Mouse (Mus musculus) intestine, embryonic 16.5 days (tissue): ENCODE measurements around the gene Snx32. TPM values are rescaled to one million over a fixed set of nuclear protein-coding genes. Genes with fewer than 3 reads are reported as not detected.

Experiments
- ATAC-seq: fragments of 200-750 bp; cut with Nextera tagmentation; 2 replicates; pipeline ENCODE4 v1.8.0; 2017; ENCODE audit warnings: moderate TSS enrichment, moderate library complexity
- H3K27ac ChIP-seq: fragments of 300-500 bp; sonication (generic); 2 replicates; pipeline ENCODE4 v1.5.1; 2014; ENCODE audit warnings: mild to moderate bottlenecking, low read length
- H3K27me3 ChIP-seq: fragments of 300-500 bp; sonication (generic); replicated peaks from 2 replicates; pipeline ENCODE4 v1.6.1; 2014; ENCODE audit warnings: low read length, control low read depth, mixed read lengths; ENCODE audit not compliant: control insufficient read depth, insufficient read depth
- H3K36me3 ChIP-seq: fragments of 300-500 bp; sonication (generic); 2 replicates; pipeline ENCODE4 v1.6.1; 2014; ENCODE audit warnings: low read length, control low read depth; ENCODE audit not compliant: control insufficient read depth, insufficient read depth
- H3K4me1 ChIP-seq: fragments of 300-500 bp; sonication (generic); 2 replicates; pipeline ENCODE4 v1.6.1; 2014; ENCODE audit warnings: low read length, control low read depth, mixed read lengths; ENCODE audit not compliant: control insufficient read depth, insufficient read depth
- H3K4me2 ChIP-seq: fragments of 300-500 bp; sonication (generic); 2 replicates; pipeline ENCODE4 v1.6.1; 2014; ENCODE audit warnings: low read depth, low read length, control low read depth
- H3K4me3 ChIP-seq: fragments of 300-500 bp; sonication (generic); 2 replicates; pipeline ENCODE4 v1.5.1; 2014; ENCODE audit warnings: mild to moderate bottlenecking, low read length
- H3K9ac ChIP-seq: fragments of 300-500 bp; sonication (generic); 2 replicates; pipeline ENCODE4 v1.6.1; 2014; ENCODE audit warnings: low read depth, low read length
- H3K9me3 ChIP-seq: fragments of 300-500 bp; sonication (generic); 2 replicates; pipeline ENCODE4 v1.6.1; 2016; ENCODE audit warnings: low read length, control low read depth; ENCODE audit not compliant: control insufficient read depth
- WGBS: fragments of 180-500 bp; shearing (Covaris S2); extraction: QIAGEN DNeasy Blood & Tissue Kit; methylation state at CpG from one replicate; pipeline ENCODE4 v1.1.7; 2014; 5-methylcytosine and 5-hydroxymethylcytosine counted together
- polyA plus RNA-seq: library from polyadenylated mRNA; unstranded; fragments of >200 nt; fragmentation: Nextera tagmentation; extraction: Ambion mirVana; gene quantifications from 2 replicates; pipeline ENCODE4 v1.2.1, GENCODE M21; 2015

Snx32 gene
- polyA plus RNA-seq, 1 experiment from 2014 or later: 6.9 TPM

GRCm38 (mm10) chr19:5444954-5445353 lies 65.4 kb downstream of the Snx32 start:
- peaks cover 23% of the 10 kb centered on the region for H3K27me3 ChIP-seq
- 24% methylated on average over 7 of the region's 7 CpGs for WGBS
- no peaks in the 10 kb centered on the region for H3K9me3 ChIP-seq
- ATAC-seq: no peak
- no peaks in the 10 kb centered on the region for H3K36me3 ChIP-seq
- no peak overlapping the region for H3K9ac ChIP-seq
- peaks cover 10% of the 10 kb centered on the region; the same call in 1 of the 2 replicates for H3K4me1 ChIP-seq
- H3K4me2 ChIP-seq: no peak overlapping the region
- no peak overlapping the region for H3K4me3 ChIP-seq
- H3K27ac ChIP-seq: no peak overlapping the region

DNA sequence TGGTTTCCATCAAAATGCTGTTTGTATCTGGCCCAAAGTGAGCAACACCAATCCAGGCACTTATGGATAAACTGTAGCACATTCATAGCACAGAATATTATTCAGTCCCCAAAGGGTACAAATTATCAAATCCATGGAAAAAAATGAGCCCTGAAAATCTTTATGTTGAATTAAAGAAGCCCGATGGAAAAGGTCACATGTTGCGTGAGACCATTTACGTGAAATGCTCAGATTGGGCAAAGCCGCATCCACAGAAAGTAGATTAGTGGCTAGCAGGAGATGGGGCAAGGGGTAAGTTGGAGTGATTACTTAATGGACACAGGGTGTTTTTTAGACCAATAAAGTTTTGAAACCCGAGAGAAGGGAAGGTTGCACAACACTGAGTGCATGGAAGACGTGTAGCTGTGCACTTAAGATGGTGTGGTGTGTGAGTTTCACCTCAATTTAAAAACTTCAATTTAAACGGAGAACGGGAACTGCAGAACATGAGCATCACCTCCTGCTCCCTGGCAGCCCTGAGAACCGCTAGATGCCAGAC lies 65.9 kb downstream of the Snx32 start:
- no peak for ATAC-seq
- 62% methylated on average over 9 of the region's 9 CpGs for WGBS
- H3K4me3 ChIP-seq: no peak overlapping the region
- no peak overlapping the region for H3K4me2 ChIP-seq
- H3K27me3 ChIP-seq: peaks cover 18% of the 10 kb centered on the region
- no peaks in the 10 kb centered on the region for H3K36me3 ChIP-seq
- H3K27ac ChIP-seq: no peak overlapping the region
- H3K9me3 ChIP-seq: no peaks in the 10 kb centered on the region
- no peak overlapping the region for H3K9ac ChIP-seq
- peaks cover 10% of the 10 kb centered on the region; the same call in 1 of the 2 replicates for H3K4me1 ChIP-seq

Other genes with a start within 250 kb of the Snx32 start
- 11.4 and 13.8 TPM in 2 replicates for gene Pacs1, start 237.4 kb downstream of the Snx32 start, polyA plus RNA-seq
- gene Sf3b2, start 215.1 kb downstream of the Snx32 start, polyA plus RNA-seq: 265 and 280 TPM in 2 replicates
- gene Gal3st3, start 212.2 kb downstream of the Snx32 start, polyA plus RNA-seq: 1.5 and 1.9 TPM in 2 replicates
- gene Catsper1, start 174.8 kb downstream of the Snx32 start, polyA plus RNA-seq: not detected in 2 replicates
- gene Cst6, start 161.0 kb downstream of the Snx32 start, polyA plus RNA-seq: 33.1 and 50.6 TPM in 2 replicates
- gene Eif1ad, start 143.8 kb downstream of the Snx32 start, polyA plus RNA-seq: 60.1 and 62.7 TPM in 2 replicates
- 421 and 489 TPM in 2 replicates for gene Banf1, start 143.4 kb downstream of the Snx32 start, polyA plus RNA-seq
- 60.2 and 65.6 TPM in 2 replicates for gene Sart1, start 121.8 kb downstream of the Snx32 start, polyA plus RNA-seq
- gene Tsga10ip, start 108.0 kb downstream of the Snx32 start, polyA plus RNA-seq: 5.9 and 6.3 TPM in 2 replicates
- 175 and 180 TPM in 2 replicates for gene Drap1, start 85.6 kb downstream of the Snx32 start, polyA plus RNA-seq
- 10.2 and 16.8 TPM in 2 replicates for gene AI837181, start 85.4 kb downstream of the Snx32 start, polyA plus RNA-seq
- not detected in 2 replicates for gene Fosl1, start 63.0 kb downstream of the Snx32 start, polyA plus RNA-seq
- 5.0 and 5.4 TPM in 2 replicates for gene Ccdc85b, start 52.6 kb downstream of the Snx32 start, polyA plus RNA-seq
- 102 and 106 TPM in 2 replicates for gene Fibp, start 49.9 kb downstream of the Snx32 start, polyA plus RNA-seq
- 1.7 and 2.8 TPM in 2 replicates for gene Ctsw, start 42.0 kb downstream of the Snx32 start, polyA plus RNA-seq
- 106 and 112 TPM in 2 replicates for gene Efemp2, start 36.6 kb downstream of the Snx32 start, polyA plus RNA-seq
- gene Mus81, start 22.1 kb downstream of the Snx32 start, polyA plus RNA-seq: 32.7 and 36.5 TPM in 2 replicates
- 2,274 and 2,378 TPM in 2 replicates for gene Cfl1, start 20.1 kb downstream of the Snx32 start, polyA plus RNA-seq
- not detected in 2 replicates for gene 1700020D05Rik, start 6.8 kb downstream of the Snx32 start, polyA plus RNA-seq
- gene Ovol1, start 50.1 kb upstream of the Snx32 start, polyA plus RNA-seq: 24.4 and 25.6 TPM in 2 replicates
- 10.3 and 10.8 TPM in 2 replicates for gene Ap5b1, start 57.5 kb upstream of the Snx32 start, polyA plus RNA-seq
- 111 and 131 TPM in 2 replicates for gene Rnaseh2c, start 91.3 kb upstream of the Snx32 start, polyA plus RNA-seq
- gene Kat5, start 99.7 kb upstream of the Snx32 start, polyA plus RNA-seq: 40.2 and 40.9 TPM in 2 replicates
- 43.2 and 43.9 TPM in 2 replicates for gene Rela, start 126.9 kb upstream of the Snx32 start, polyA plus RNA-seq
- gene Sipa1, start 153.2 kb upstream of the Snx32 start, polyA plus RNA-seq: 15.8 and 20.8 TPM in 2 replicates
- 28.7 and 33.7 TPM in 2 replicates for gene Map3k11, start 178.2 kb upstream of the Snx32 start, polyA plus RNA-seq
- 15.1 and 16.8 TPM in 2 replicates for gene Pcnx3, start 178.4 kb upstream of the Snx32 start, polyA plus RNA-seq
- gene Kcnk7, start 193.8 kb upstream of the Snx32 start, polyA plus RNA-seq: 0.13 and 0.34 TPM in 2 replicates
- gene Ehbp1l1, start 215.8 kb upstream of the Snx32 start, polyA plus RNA-seq: 48.6 and 49.7 TPM in 2 replicates
- 56.6 and 57.8 TPM in 2 replicates for gene Fam89b, start 219.1 kb upstream of the Snx32 start, polyA plus RNA-seq
- 14.0 and 20.8 TPM in 2 replicates for gene Ltbp3, start 230.4 kb upstream of the Snx32 start, polyA plus RNA-seq